Mouse (Mus musculus) gastrocnemius, postnatal 10 days (tissue): ENCODE data around the gene Tmem256. TPM values are rescaled to one million over a fixed set of nuclear protein-coding genes. Genes with fewer than 3 reads are reported as not detected.
"Not testable (repeated sequence)": the region's sequence is repeated elsewhere in the genome, so short reads cannot be mapped to it uniquely, and the experiment has no call there.

Experiments used
- DNase-seq: peaks from one replicate; pipeline ENCODE4 v3.0.0; 2021; ENCODE audit warnings: mixed read lengths
- total RNA-seq, 2 experiments: library from RNA; stranded (reverse); gene quantifications; 2 replicates each; pipeline ENCODE4 v1.2.3; 2021

Tmem256 gene
- total RNA-seq, 2 experiments from 2014 or later: 121 to 122 TPM

- DNase-seq: no peak
These were observed 16.4 kb downstream of the Tmem256 start for GRCm38 (mm10) chr11:69854680-69855079.

- DNase-seq: peak; percentile 47
These were observed 17.0 kb downstream of the Tmem256 start for GRCm38 (mm10) chr11:69855347-69855746.

- no peak for DNase-seq
These were observed 20.0 kb downstream of the Tmem256 start, which contains the start of gene Tnk1 for GRCm38 (mm10) chr11:69858113-69858998. Tnk1 (minus strand) TSS chr11:69858730.

GRCm38 (mm10) chr11:69863729-69864128 is 25.4 kb downstream of the Tmem256 start:
- DNase-seq: not testable (repeated sequence)

GRCm38 (mm10) chr11:69864138-69864860 is 26.0 kb downstream of the Tmem256 start:
- DNase-seq: no peak

GRCm38 (mm10) chr11:69865561-69865960 is 27.2 kb downstream of the Tmem256 start:
- no peak for DNase-seq

GRCm38 (mm10) chr11:69867335-69867734 is 29.0 kb downstream of the Tmem256 start:
- DNase-seq: no peak

- DNase-seq: no peak
These were observed 32.2 kb downstream of the Tmem256 start for GRCm38 (mm10) chr11:69870289-69871069.

- DNase-seq: no peak
These were observed 33.5 kb downstream of the Tmem256 start for GRCm38 (mm10) chr11:69871822-69872221.

GRCm38 (mm10) chr11:69872451-69872850 is 34.1 kb downstream of the Tmem256 start:
- DNase-seq: no peak

GRCm38 (mm10) chr11:69876186-69876585 is 37.9 kb downstream of the Tmem256 start:
- DNase-seq: no peak

- peak; percentile 88 for DNase-seq
These were observed 38.6 kb downstream of the Tmem256 start for GRCm38 (mm10) chr11:69876867-69877266.

- DNase-seq: no peak
These were observed 39.6 kb downstream of the Tmem256 start, which contains the start of gene Tmem95 for GRCm38 (mm10) chr11:69877878-69878277. Tmem95 (minus strand) TSS chr11:69878018.

- no peak for DNase-seq
These were observed 40.1 kb downstream of the Tmem256 start for GRCm38 (mm10) chr11:69878399-69878798.

- DNase-seq: no peak
These were observed 40.6 kb downstream of the Tmem256 start for GRCm38 (mm10) chr11:69878952-69879351.

GRCm38 (mm10) chr11:69879711-69880110 is 41.4 kb downstream of the Tmem256 start:
- no peak for DNase-seq

- peak; percentile 61 for DNase-seq
These were observed 42.2 kb downstream of the Tmem256 start for GRCm38 (mm10) chr11:69880506-69880852.

- DNase-seq: peak; percentile 87
These were observed 42.7 kb downstream of the Tmem256 start, which contains the start of gene Kctd11 for GRCm38 (mm10) chr11:69880853-69881603. Kctd11 (minus strand) TSS chr11:69881406.

GRCm38 (mm10) chr11:69881787-69882670 is 43.7 kb downstream of the Tmem256 start:
- no peak for DNase-seq

- DNase-seq: no peak
These were observed 44.8 kb downstream of the Tmem256 start for GRCm38 (mm10) chr11:69883066-69883465.
